Mouse (Mus musculus) lung, embryonic 16.5 days (tissue): ENCODE data around the gene Wwp2. TPM values are rescaled to one million over a fixed set of nuclear protein-coding genes. Genes with fewer than 3 reads are reported as not detected.
"Not testable (repeated sequence)": the region's sequence is repeated elsewhere in the genome, so short reads cannot be mapped to it uniquely, and the experiment has no call there.

Source experiments
- ATAC-seq: fragments of 200-750 bp; cut with Nextera tagmentation; 2 replicates; pipeline ENCODE4 v1.8.0; 2017; ENCODE audit warnings: low read depth, mild to moderate bottlenecking, moderate library complexity
- H3K27ac ChIP-seq: fragments of 300-500 bp; sonication (generic); 2 replicates; pipeline ENCODE4 v1.5.1; 2014; ENCODE audit warnings: mild to moderate bottlenecking, control low read depth, low read length
- H3K27me3 ChIP-seq: fragments of 300-500 bp; sonication (generic); 2 replicates; pipeline ENCODE4 v1.6.1; 2014; ENCODE audit warnings: low read depth, low read length, mixed read lengths; ENCODE audit not compliant: control insufficient read depth, insufficient read depth
- H3K36me3 ChIP-seq: fragments of 300-500 bp; sonication (generic); 2 replicates; pipeline ENCODE4 v1.6.1; 2014; ENCODE audit warnings: low read length; ENCODE audit not compliant: control insufficient read depth, insufficient read depth
- H3K4me1 ChIP-seq: fragments of 300-500 bp; sonication (generic); replicated peaks from 2 replicates; pipeline ENCODE4 v1.6.1; 2014; ENCODE audit warnings: low read length, mixed read lengths; ENCODE audit not compliant: control insufficient read depth, insufficient read depth
- H3K4me2 ChIP-seq: fragments of 300-500 bp; sonication (generic); 2 replicates; pipeline ENCODE4 v1.6.1; 2014; ENCODE audit warnings: low read depth, low read length, control low read depth
- H3K4me3 ChIP-seq: fragments of 300-500 bp; sonication (generic); 2 replicates; pipeline ENCODE4 v1.5.1; 2014; ENCODE audit warnings: mild to moderate bottlenecking, low read length, control low read depth
- H3K9ac ChIP-seq: fragments of 300-500 bp; sonication (generic); 2 replicates; pipeline ENCODE4 v1.6.1; 2014; ENCODE audit warnings: low read length, control low read depth
- H3K9me3 ChIP-seq: fragments of 300-500 bp; sonication (generic); 2 replicates; pipeline ENCODE4 v1.6.1; 2016; ENCODE audit warnings: low read length; ENCODE audit not compliant: control insufficient read depth
- WGBS: fragments of 180-500 bp; shearing (Covaris S2); extraction: QIAGEN DNeasy Blood & Tissue Kit; methylation state at CpG from one replicate; pipeline ENCODE4 v1.1.7; 2014; 5-methylcytosine and 5-hydroxymethylcytosine counted together
- polyA plus RNA-seq: library from polyadenylated mRNA; unstranded; fragments of >200 nt; fragmentation: Nextera tagmentation; extraction: Ambion mirVana; gene quantifications from 2 replicates; pipeline ENCODE4 v1.2.1, GENCODE M21; 2015

Wwp2 gene
- polyA plus RNA-seq, 1 experiment from 2014 or later = 60.5 TPM

- 85% methylated on average over 7 of the region's 7 CpGs for WGBS
These were observed 40.6 kb downstream of the Wwp2 start for GRCm38 (mm10) chr8:107476786-107477185.

GRCm38 (mm10) chr8:107478728-107479127 lies 42.6 kb downstream of the Wwp2 start:
- Histone ChIP-seq H3K36me3 (no peaks in the 10 kb centered on the region), H3K9me3 (no peaks in the 10 kb centered on the region), H3K4me1 (no peaks in the 10 kb centered on the region), H3K9ac (no peak overlapping the region), H3K27ac (no peak overlapping the region), H3K4me3 (no peak overlapping the region), H3K4me2 (no peak overlapping the region), H3K27me3 (no peaks in the 10 kb centered on the region)
- WGBS = 80% methylated on average over 6 of the region's 6 CpGs
- ATAC-seq = no peak

More at GRCm38 (mm10) chr8:107476786-107477185, 40.6 kb downstream of the Wwp2 start:
- not testable (repeated sequence) for H3K4me1 ChIP-seq, H3K4me3 ChIP-seq, H3K9me3 ChIP-seq, H3K27me3 ChIP-seq, H3K27ac ChIP-seq, H3K9ac ChIP-seq, H3K4me2 ChIP-seq, ATAC-seq, H3K36me3 ChIP-seq

- no peak overlapping the region for H3K4me3 ChIP-seq
- no peak for ATAC-seq
These were observed 44.3 kb downstream of the Wwp2 start for GRCm38 (mm10) chr8:107480436-107480835.

GRCm38 (mm10) chr8:107483250-107483649 lies 47.1 kb downstream of the Wwp2 start:
- no peaks in the 10 kb centered on the region for H3K9me3 ChIP-seq
- no peak for ATAC-seq
- no peaks in the 10 kb centered on the region for H3K4me1 ChIP-seq
- no peak overlapping the region for H3K4me2 ChIP-seq
- H3K9ac ChIP-seq = no peak overlapping the region
- no peak overlapping the region for H3K4me3 ChIP-seq
- whole genome bisulfite sequencing = 74% methylated on average over 8 of the region's 8 CpGs
- H3K36me3 ChIP-seq = no peaks in the 10 kb centered on the region
- no peaks in the 10 kb centered on the region for H3K27me3 ChIP-seq
- H3K27ac ChIP-seq = no peak overlapping the region

More at GRCm38 (mm10) chr8:107480436-107480835, 44.3 kb downstream of the Wwp2 start:
- no peaks in the 10 kb centered on the region for H3K27me3 ChIP-seq
- no peaks in the 10 kb centered on the region for H3K4me1 ChIP-seq
- H3K9me3 ChIP-seq = no peaks in the 10 kb centered on the region
- 85% methylated on average over 4 of the region's 4 CpGs for WGBS
- no peak overlapping the region for H3K27ac ChIP-seq
- no peak overlapping the region for H3K9ac ChIP-seq
- H3K36me3 ChIP-seq = no peaks in the 10 kb centered on the region
- no peak overlapping the region for H3K4me2 ChIP-seq

GRCm38 (mm10) chr8:107484956-107485355 lies 48.8 kb downstream of the Wwp2 start:
- no peak overlapping the region for H3K4me2 ChIP-seq
- ATAC-seq = no peak
- no peak overlapping the region for H3K4me3 ChIP-seq
- no peaks in the 10 kb centered on the region for H3K36me3 ChIP-seq
- no peak overlapping the region for H3K9ac ChIP-seq
- no peak overlapping the region for H3K27ac ChIP-seq
- no peaks in the 10 kb centered on the region for H3K9me3 ChIP-seq
- H3K27me3 ChIP-seq = no peaks in the 10 kb centered on the region
- H3K4me1 ChIP-seq = peaks cover 13% of the 10 kb centered on the region

GRCm38 (mm10) chr8:107488551-107488950 lies 52.4 kb downstream of the Wwp2 start:
- Histone ChIP-seq H3K27me3 (no peaks in the 10 kb centered on the region), H3K9ac (no peak overlapping the region), H3K4me2 (no peak overlapping the region), H3K9me3 (no peaks in the 10 kb centered on the region), H3K27ac (no peak overlapping the region), H3K4me3 (no peak overlapping the region), H3K36me3 (no peaks in the 10 kb centered on the region), H3K4me1 (peaks cover 30% of the 10 kb centered on the region)
- ATAC-seq = no peak
- WGBS = 80% methylated on average over 4 of the region's 4 CpGs

GRCm38 (mm10) chr8:107489086-107489485 lies 52.9 kb downstream of the Wwp2 start:
- Histone ChIP-seq H3K9me3 (no peaks in the 10 kb centered on the region), H3K27me3 (no peaks in the 10 kb centered on the region), H3K4me2 (no peak overlapping the region), H3K27ac (peak overlapping the region; percentile 71), H3K36me3 (no peaks in the 10 kb centered on the region), H3K4me3 (no peak overlapping the region), H3K9ac (no peak overlapping the region), H3K4me1 (peaks cover 30% of the 10 kb centered on the region)
- no peak for ATAC-seq
- WGBS = 39% methylated on average over 4 of the region's 4 CpGs

- H3K9me3 ChIP-seq = no peaks in the 10 kb centered on the region
- ATAC-seq = peak; percentile 77
- H3K36me3 ChIP-seq = no peaks in the 10 kb centered on the region
- H3K27me3 ChIP-seq = no peaks in the 10 kb centered on the region
- H3K9ac ChIP-seq = no peak overlapping the region
- H3K4me1 ChIP-seq = peaks cover 37% of the 10 kb centered on the region
- H3K4me2 ChIP-seq = no peak overlapping the region
- no peak overlapping the region for H3K4me3 ChIP-seq
- WGBS = 8% methylated on average over 5 of the region's 5 CpGs
- peak overlapping the region; percentile 71 for H3K27ac ChIP-seq
These were observed 53.8 kb downstream of the Wwp2 start for GRCm38 (mm10) chr8:107489921-107490320.

- peaks cover 37% of the 10 kb centered on the region for H3K4me1 ChIP-seq
- WGBS = 28% methylated on average over 2 of the region's 2 CpGs
These were observed 54.5 kb downstream of the Wwp2 start for GRCm38 (mm10) chr8:107490649-107491048.

GRCm38 (mm10) chr8:107491212-107491611 lies 55.0 kb downstream of the Wwp2 start:
- Histone ChIP-seq H3K9me3 (no peaks in the 10 kb centered on the region), H3K36me3 (no peaks in the 10 kb centered on the region), H3K27me3 (no peaks in the 10 kb centered on the region), H3K4me1 (peaks cover 41% of the 10 kb centered on the region), H3K4me2 (no peak overlapping the region), H3K27ac (peak overlapping the region; percentile 40), H3K4me3 (no peak overlapping the region), H3K9ac (no peak overlapping the region)
- ATAC-seq = no peak
- 34% methylated on average over 4 of the region's 4 CpGs for WGBS

More at GRCm38 (mm10) chr8:107490649-107491048, 54.5 kb downstream of the Wwp2 start:
- Histone ChIP-seq H3K4me2 (no peak overlapping the region), H3K36me3 (no peaks in the 10 kb centered on the region), H3K9ac (no peak overlapping the region), H3K9me3 (no peaks in the 10 kb centered on the region), H3K27me3 (no peaks in the 10 kb centered on the region), H3K27ac (peak overlapping the region; percentile 40), H3K4me3 (no peak overlapping the region)
- ATAC-seq = no peak
